Mouse (Mus musculus) A20 (cell line): ENCODE measurements around the gene Lrsam1.
A peak's percentile ranks its signal among the peaks of the same experiment; 100 is the strongest.

ENCODE experiments used
- DNase-seq: peaks from one replicate; pipeline ENCODE4 v3.0.0-alpha.2; 2011; ENCODE audit warnings: low read depth, low spot score

Gene Lrsam1

DNA sequence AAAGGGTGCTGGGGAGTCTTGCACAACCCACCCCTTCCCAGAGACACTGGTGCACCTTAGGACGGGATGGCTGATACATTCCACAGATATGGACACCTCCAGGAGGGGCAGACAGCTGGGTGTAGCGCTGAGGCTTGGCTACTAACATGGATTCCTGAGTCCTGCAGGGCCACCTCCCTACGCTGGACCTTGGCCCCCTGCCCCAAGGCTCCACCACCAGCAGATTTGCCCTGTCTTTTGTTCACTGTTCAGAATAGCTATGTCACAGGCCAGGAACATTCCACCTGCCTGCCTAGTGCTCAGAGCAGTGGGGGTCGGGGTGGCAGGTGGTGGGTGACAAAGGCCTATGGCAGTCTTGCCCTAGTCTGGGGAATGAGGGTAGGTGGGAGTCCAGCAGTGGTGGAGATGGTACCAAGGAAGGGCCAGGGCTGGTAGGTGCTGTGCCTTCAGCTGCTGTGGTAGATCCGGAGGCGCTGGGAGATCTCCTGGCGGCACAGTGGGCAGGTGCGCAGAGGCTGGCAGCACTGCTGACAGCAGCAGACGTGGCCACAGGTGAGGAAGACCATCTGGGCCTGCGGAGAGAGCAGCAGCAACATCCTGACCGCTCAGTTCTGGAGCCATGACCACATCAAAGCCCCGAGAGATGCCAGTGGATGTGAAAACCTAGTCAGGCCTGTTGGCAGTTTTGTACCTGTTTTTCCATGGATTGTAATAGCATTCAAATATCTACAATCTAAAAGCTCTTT lies 34.9 kb downstream of the Lrsam1 start:
- no peak for DNase-seq

- no peak for DNase-seq
These were observed 37.0 kb downstream of the Lrsam1 start for GRCm38 (mm10) chr2:32924306-32924844.

DNA sequence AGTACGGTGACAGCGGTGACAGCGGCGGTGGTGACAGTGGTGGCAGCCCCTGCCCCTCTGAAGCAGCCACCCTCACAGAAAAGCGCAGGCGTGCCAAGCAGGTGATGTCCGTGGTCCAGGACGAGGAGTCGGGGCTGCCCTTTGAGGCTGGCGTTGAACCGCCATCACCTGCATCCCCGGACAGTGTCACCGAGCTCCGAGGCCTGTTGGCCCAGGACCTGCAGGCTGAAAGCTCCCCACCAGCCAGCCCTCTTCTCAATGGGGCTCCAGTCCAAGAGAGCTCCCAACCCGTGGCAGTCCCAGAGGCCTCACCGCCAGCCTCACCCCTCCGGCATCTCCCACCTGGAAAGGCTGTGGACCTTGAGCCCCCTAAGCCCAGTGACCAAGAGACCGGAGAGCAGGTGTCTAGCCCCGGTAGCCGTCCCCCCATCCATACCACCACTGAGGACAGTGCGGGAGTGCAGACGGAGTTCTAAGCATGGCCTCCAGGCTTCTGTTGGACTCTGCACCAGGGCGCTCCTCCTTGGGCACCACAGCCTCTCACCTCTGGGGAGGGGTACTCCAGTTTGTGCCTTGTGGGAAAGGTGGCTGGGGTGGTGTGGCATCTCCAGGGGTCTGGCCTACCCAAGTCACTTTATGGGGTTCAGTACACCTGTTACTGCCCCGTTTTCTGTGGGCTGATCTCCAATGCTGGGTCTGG lies 37.7 kb downstream of the Lrsam1 start:
- no peak for DNase-seq

DNA sequence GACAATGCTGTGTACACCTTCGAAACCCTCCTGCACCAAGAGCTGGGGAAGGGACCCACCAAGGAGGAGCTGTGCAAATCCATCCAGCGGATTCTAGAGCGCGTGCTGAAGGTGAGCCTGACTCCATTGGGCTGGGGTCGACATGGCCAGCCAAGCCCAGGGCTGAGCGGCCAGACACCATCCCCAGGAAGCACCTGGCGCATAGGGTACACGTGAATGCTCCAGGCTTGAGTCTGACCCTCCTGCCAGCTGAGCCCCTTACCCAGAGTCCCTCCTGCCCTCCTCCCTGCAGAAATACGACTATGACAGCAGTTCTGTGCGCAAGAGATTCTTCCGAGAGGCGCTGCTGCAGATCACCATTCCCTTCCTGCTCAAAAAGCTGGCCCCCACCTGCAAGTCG lies 38.9 kb downstream of the Lrsam1 start:
- DNase-seq, result no peak

DNA sequence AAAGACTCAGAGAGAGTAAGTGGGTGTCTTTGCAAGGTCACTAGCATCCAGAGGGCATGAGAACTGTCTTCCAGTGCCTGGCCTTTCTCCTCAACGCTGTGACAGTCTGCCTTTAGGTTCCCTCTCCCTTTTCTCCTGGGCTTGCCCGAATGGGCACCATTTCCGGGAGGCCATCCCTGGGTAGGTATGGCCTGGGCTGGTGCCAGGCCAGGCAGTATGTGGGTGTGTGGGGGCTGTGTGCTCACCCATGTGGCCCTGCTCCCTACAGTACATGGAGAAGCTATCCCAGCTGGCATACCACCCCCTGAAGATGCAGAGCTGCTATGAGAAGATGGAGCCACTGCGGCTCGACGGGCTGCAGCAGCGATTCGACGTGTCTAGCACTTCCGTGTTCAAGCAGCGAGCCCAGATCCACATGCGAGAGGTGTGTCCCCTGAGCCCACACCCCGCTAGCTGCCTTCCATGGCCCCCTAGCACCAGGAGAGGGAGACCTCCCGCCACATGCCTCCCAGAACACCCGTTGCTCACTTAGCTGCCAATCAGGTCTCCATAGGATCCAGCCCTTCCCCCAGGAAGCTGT lies 39.5 kb downstream of the Lrsam1 start:
- no peak for DNase-seq

GRCm38 (mm10) chr2:32921235-32921634 lies 40.2 kb downstream of the Lrsam1 start:
- DNase-seq, result no peak

- DNase-seq, result no peak
These were observed 43.0 kb downstream of the Lrsam1 start for GRCm38 (mm10) chr2:32918391-32918790.

DNA sequence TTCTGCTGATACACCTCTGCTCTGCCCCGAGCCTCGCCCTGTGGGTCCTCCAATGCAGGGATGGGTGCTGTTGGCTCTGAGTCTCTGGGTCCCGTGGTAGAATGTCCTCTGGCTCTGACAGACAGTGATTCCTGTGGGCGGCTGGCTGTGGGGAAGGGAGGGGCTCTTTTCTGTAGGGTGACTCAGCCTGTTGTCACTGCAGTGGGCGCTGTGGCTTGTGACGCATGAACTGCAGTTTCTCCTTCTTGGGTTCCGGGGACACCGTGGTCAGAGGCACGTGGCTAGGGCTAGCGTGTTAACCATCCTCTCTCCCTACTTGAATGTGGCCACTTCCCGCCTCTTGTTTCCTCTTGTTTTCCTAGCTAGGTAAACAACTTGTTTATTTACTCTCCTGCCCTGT lies 43.9 kb downstream of the Lrsam1 start:
- DNase-seq, result no peak

GRCm38 (mm10) chr2:32914896-32915295 lies 46.5 kb downstream of the Lrsam1 start:
- DNase-seq, result no peak

- no peak for DNase-seq
These were observed 47.1 kb downstream of the Lrsam1 start for GRCm38 (mm10) chr2:32914362-32914761.

DNA sequence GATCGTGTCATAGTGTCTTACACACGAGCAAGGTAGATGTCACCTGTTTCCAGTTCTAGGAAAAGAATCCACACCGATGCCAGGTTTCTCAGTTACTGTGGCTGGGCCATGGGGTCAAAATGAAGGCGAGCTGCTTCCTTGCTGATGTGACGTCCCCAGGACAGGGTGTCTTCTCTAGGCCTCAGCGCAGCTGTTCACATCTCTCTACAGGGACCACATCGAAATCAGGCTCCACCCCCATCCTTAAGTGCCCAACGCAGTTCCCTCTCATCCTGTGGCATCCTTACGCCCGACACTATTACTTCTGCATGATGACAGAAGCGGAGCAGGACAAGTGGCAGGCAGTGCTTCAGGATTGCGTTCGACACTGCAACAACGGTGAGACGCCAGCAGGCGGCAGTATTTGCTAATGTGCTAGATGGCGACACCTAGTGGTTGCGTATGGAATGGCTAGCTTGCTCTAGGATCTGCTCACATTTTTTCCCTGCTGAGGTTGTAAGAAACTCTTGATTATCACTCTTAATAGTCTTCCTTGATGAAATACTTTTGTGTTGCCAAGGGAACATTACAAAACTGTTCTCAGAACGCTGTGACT lies 49.1 kb downstream of the Lrsam1 start:
- peak; percentile 82 for DNase-seq

GRCm38 (mm10) chr2:32911639-32912182 lies 49.7 kb downstream of the Lrsam1 start:
- no peak for DNase-seq

- DNase-seq, result no peak
These were observed 52.6 kb downstream of the Lrsam1 start for GRCm38 (mm10) chr2:32908796-32909195.

GRCm38 (mm10) chr2:32908272-32908671 lies 53.1 kb downstream of the Lrsam1 start:
- no peak for DNase-seq

DNA sequence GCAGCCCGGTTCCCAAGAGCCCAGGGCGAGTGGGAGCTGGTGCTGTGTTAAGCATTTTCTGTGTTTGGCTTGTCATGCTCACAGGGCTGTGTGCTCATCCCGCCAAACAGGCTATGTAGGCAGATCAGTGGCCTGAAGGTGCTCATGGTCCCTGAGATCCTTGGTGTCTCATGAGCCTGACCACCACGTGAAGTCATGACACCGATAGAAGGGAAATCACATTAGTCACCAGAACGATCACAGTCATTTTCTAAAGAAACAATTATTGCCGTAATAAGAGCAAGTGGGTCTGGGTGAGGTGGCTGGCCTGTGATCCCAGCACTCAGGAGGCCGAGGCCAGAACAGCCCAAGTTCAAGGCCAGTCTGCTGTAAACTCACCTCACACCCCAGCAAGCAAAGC lies 54.0 kb downstream of the Lrsam1 start:
- no peak for DNase-seq

GRCm38 (mm10) chr2:32905297-32905696 lies 56.1 kb downstream of the Lrsam1 start:
- no peak for DNase-seq

DNA sequence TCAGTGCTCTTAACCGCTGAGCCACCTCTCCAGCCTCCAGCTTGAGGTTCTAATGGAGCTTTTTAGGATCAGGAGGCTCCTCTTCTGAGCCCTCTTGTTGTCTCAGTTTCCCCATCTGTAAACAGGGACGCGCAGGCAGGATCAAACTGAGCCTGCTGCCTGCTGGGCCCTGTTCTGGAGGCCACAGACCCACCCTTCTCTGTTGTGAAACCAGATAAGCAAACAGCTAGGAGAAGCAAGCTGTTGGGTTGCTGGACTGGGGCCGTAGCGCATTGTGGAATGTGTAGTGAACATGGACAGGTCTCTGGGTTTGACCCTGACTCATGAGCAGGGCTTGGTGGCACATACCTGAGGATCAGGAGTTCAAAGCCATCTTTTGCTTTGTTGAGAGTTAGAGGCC lies 56.8 kb downstream of the Lrsam1 start:
- no peak for DNase-seq

- DNase-seq, result no peak
These were observed 57.9 kb downstream of the Lrsam1 start for GRCm38 (mm10) chr2:32903470-32903869.

DNA sequence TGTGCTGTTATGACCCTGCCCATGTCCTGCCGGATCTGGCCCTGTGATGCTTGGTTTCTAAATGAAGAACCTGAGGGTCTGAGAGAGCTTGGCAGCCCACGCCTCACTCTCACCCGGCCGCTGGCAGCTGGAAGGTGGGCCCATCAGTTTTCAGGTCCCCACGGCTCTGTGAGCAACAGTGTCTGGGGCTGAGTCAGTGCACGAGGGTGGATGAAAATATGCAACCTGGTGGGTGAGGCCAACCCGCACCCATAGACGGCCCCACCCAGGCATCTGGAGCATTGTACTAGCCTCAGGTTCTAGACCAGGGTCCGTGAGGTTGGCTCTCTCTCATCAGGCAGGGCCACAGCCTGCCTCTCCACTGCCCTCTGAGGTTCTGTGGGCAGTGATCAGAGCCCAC lies 59.3 kb downstream of the Lrsam1 start:
- no peak for DNase-seq

- no peak for DNase-seq
These were observed 62.4 kb downstream of the Lrsam1 start for GRCm38 (mm10) chr2:32898983-32899382.

GRCm38 (mm10) chr2:32896507-32897147 lies 64.8 kb downstream of the Lrsam1 start:
- DNase-seq, result no peak
